Mouse (Mus musculus) midbrain, embryonic 14.5 days (tissue): ENCODE measurements around the gene Rnf31. TPM values are rescaled to one million over a fixed set of nuclear protein-coding genes. Genes with fewer than 3 reads are reported as not detected.

Experiments
- ATAC-seq: fragments of 200-750 bp; cut with Nextera tagmentation; 2 replicates; pipeline ENCODE4 v1.8.0; 2017; ENCODE audit warnings: moderate number of reproducible peaks, moderate library complexity; ENCODE audit not compliant: low FRiP score, low TSS enrichment
- DNase-seq: peaks from one replicate; pipeline ENCODE4 v3.0.0-alpha.2; 2015
- H3K27ac ChIP-seq: fragments of 300-500 bp; sonication (generic); replicated peaks from 2 replicates; pipeline ENCODE4 v1.5.1; 2014; ENCODE audit warnings: mild to moderate bottlenecking, low read depth, low read length, moderate library complexity
- H3K27me3 ChIP-seq: fragments of 300-500 bp; sonication (generic); 2 replicates; pipeline ENCODE4 v1.6.1; 2014; ENCODE audit warnings: low read length, control low read depth, mixed read lengths; ENCODE audit not compliant: control insufficient read depth, insufficient read depth
- H3K36me3 ChIP-seq: fragments of 300-500 bp; sonication (generic); 2 replicates; pipeline ENCODE4 v1.6.1; 2014; ENCODE audit warnings: low read length, control low read depth; ENCODE audit not compliant: control insufficient read depth, insufficient read depth
- H3K4me1 ChIP-seq: fragments of 300-500 bp; sonication (generic); 2 replicates; pipeline ENCODE4 v1.6.1; 2014; ENCODE audit warnings: mild to moderate bottlenecking, antibody characterized with exemption, low read length, control low read depth; ENCODE audit not compliant: control insufficient read depth, insufficient read depth
- H3K4me2 ChIP-seq: fragments of 300-500 bp; sonication (generic); 2 replicates; pipeline ENCODE4 v1.6.1; 2014; ENCODE audit warnings: mild to moderate bottlenecking, low read length, moderate library complexity
- H3K4me3 ChIP-seq: fragments of 300-500 bp; sonication (generic); replicated peaks from 2 replicates; pipeline ENCODE4 v1.5.1; 2014; ENCODE audit warnings: low read depth, low read length
- H3K9ac ChIP-seq: fragments of 300-500 bp; sonication (generic); replicated peaks from 2 replicates; pipeline ENCODE4 v1.6.1; 2014; ENCODE audit warnings: mild to moderate bottlenecking, low read length, moderate library complexity
- H3K9me3 ChIP-seq: fragments of 300-500 bp; sonication (generic); 2 replicates; pipeline ENCODE4 v1.6.1; 2016; ENCODE audit warnings: low read length, control low read depth, mixed read lengths; ENCODE audit not compliant: control insufficient read depth
- WGBS: fragments of 180-500 bp; shearing (Covaris S2); extraction: QIAGEN DNeasy Blood & Tissue Kit; methylation state at CpG from one replicate; pipeline ENCODE4 v1.1.7; 2014; 5-methylcytosine and 5-hydroxymethylcytosine counted together
- polyA plus RNA-seq: library from polyadenylated mRNA; unstranded; fragments of >200 nt; fragmentation: Nextera tagmentation; extraction: Ambion mirVana; gene quantifications from 2 replicates; pipeline ENCODE4 v1.2.1, GENCODE M21; 2014

Rnf31 gene
- polyA plus RNA-seq, result 15.6 and 17.1 TPM in 2 replicates

GRCm38 (mm10) chr14:55591331-55591891 is at the start of gene Rnf31:
Gene Rnf31 (plus strand): TSS chr14:55591708.
- H3K9ac ChIP-seq, result peak within 1 kb of the TSS; percentile 88
- no peaks in the 10 kb centered on the region for H3K9me3 ChIP-seq
- ATAC-seq, result peak; percentile 89
- H3K4me1 ChIP-seq, result peaks cover 18% of the 10 kb centered on the region
- no peaks in the 10 kb centered on the region for H3K27me3 ChIP-seq
- H3K27ac ChIP-seq, result peak within 1 kb of the TSS; percentile 90
- WGBS, result under 1% methylated on average over 33 of the region's 33 CpGs
- peak within 1 kb of the TSS; percentile 98 for H3K4me2 ChIP-seq
- DNase-seq, result peak; percentile 93
- peaks cover 33% of the 10 kb centered on the region for H3K36me3 ChIP-seq
- peak within 1 kb of the TSS; percentile 90 for H3K4me3 ChIP-seq

DNA sequence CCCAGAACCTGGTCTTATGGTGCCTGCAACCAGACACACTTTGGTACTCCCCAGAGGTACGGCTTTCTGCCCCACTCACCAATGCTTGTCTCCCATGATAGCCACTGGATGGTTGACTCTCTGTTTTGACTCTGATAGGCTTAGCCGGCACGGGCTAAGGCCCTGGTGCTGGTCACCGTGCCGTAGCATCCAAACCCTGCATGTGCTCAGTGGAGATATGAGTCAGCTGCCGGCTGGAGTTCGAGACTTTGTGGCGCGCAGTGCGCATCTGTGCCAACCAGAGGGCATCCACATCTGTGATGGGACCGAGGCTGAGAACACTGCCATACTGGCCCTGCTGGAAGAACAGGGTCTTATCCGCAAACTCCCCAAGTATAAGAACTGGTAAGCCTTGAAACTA is 49.2 kb upstream of the Rnf31 start:
- Histone ChIP-seq H3K4me3 (no peak overlapping the region), H3K27ac (no peak overlapping the region), H3K36me3 (peaks cover 19% of the 10 kb centered on the region), H3K9ac (no peak overlapping the region), H3K9me3 (no peaks in the 10 kb centered on the region), H3K4me1 (peaks cover 18% of the 10 kb centered on the region), H3K4me2 (no peak overlapping the region), H3K27me3 (no peaks in the 10 kb centered on the region)
- 97% methylated on average over 12 of the region's 12 CpGs for WGBS
- ATAC-seq (no peak), DNase-seq (no peak)

DNA sequence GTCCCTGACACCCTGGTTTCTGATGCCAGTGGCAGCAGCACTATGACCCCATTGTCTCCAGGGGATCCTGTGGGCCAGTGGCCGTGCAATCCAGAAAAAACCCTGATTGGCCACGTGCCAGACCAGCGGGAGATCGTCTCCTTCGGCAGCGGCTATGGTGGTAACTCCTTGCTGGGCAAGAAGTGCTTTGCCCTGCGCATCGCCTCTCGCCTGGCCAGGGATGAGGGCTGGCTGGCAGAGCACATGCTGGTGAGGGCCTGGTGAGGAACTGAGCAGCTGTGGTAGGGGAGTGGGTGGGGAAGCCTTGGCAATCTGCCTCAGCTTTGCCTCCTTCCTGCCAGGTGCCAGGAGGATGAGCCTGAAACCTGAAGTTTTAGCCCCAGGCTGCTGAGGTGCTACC is 47.2 kb upstream of the Rnf31 start:
- 76% methylated on average over 9 of the region's 9 CpGs for WGBS
- Histone ChIP-seq H3K36me3 (peaks cover 38% of the 10 kb centered on the region), H3K4me3 (no peak overlapping the region), H3K4me2 (no peak overlapping the region), H3K27ac (no peak overlapping the region), H3K27me3 (no peaks in the 10 kb centered on the region), H3K4me1 (peaks cover 18% of the 10 kb centered on the region), H3K9ac (no peak overlapping the region), H3K9me3 (no peaks in the 10 kb centered on the region)
- ATAC-seq (no peak), DNase-seq (no peak)

DNA sequence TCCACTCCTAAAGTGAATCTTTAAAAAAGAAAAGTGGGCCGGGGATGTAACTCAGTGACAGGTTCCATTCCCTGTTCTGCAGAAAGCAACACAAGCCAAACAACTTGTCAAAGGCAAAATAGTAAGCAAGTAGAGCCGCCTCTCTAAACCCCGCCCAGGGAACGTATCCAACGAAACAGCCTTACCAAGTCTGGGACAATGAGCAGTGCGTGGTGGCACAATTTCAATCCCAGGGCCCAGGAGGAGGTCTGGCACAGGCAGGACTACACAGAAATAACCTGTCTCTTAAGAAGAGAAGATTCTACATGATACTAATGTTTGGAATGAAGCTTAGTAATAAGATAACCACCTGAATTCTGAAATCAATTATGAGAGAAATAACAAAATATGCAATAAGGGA is 41.3 kb upstream of the Rnf31 start:
- Histone ChIP-seq H3K27me3 (no peaks in the 10 kb centered on the region), H3K36me3 (peaks cover 30% of the 10 kb centered on the region), H3K4me2 (no peak overlapping the region), H3K9ac (no peak overlapping the region), H3K27ac (no peak overlapping the region), H3K4me3 (no peak overlapping the region), H3K4me1 (no peaks in the 10 kb centered on the region), H3K9me3 (no peaks in the 10 kb centered on the region)
- WGBS, result 89% methylated on average over 6 of the region's 6 CpGs
- ATAC-seq (no peak), DNase-seq (no peak)

DNA sequence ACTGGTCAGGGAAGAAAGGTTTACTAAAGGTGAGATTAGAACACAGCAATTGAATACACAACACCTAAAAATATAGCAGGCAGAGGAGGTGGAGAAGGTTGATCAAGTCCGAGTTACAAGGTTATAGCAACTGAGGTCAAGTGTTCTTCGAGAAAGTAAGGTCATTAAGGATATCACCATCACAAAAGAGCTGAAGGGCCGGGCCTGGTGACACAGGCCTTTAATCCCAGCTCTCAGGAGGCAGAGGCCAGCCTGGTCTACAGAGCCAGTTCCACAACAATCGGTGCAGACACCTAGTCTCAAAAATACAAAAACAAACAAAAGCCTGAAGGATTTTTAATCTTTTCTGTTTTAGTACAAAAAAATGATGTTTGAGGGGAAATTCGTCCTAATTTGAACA is 40.2 kb upstream of the Rnf31 start:
- WGBS, result 69% methylated on average over 5 of the region's 5 CpGs
- H3K27me3 ChIP-seq, result no peaks in the 10 kb centered on the region
- no peaks in the 10 kb centered on the region for H3K9me3 ChIP-seq
- no peak overlapping the region for H3K4me2 ChIP-seq
- no peak for DNase-seq
- no peaks in the 10 kb centered on the region for H3K4me1 ChIP-seq
- H3K27ac ChIP-seq, result no peak overlapping the region
- no peak for ATAC-seq
- H3K4me3 ChIP-seq, result no peak overlapping the region
- no peak overlapping the region for H3K9ac ChIP-seq
- peaks cover 24% of the 10 kb centered on the region for H3K36me3 ChIP-seq

GRCm38 (mm10) chr14:55551794-55552193 is 39.7 kb upstream of the Rnf31 start:
- no peak overlapping the region for H3K4me3 ChIP-seq
- no peaks in the 10 kb centered on the region for H3K27me3 ChIP-seq
- no peaks in the 10 kb centered on the region for H3K4me1 ChIP-seq
- H3K4me2 ChIP-seq, result no peak overlapping the region
- peaks cover 23% of the 10 kb centered on the region for H3K36me3 ChIP-seq
- no peak overlapping the region for H3K9ac ChIP-seq
- DNase-seq (no peak), ATAC-seq (no peak)
- 96% methylated on average over 8 of the region's 8 CpGs for WGBS
- H3K27ac ChIP-seq, result no peak overlapping the region
- H3K9me3 ChIP-seq, result no peaks in the 10 kb centered on the region

DNA sequence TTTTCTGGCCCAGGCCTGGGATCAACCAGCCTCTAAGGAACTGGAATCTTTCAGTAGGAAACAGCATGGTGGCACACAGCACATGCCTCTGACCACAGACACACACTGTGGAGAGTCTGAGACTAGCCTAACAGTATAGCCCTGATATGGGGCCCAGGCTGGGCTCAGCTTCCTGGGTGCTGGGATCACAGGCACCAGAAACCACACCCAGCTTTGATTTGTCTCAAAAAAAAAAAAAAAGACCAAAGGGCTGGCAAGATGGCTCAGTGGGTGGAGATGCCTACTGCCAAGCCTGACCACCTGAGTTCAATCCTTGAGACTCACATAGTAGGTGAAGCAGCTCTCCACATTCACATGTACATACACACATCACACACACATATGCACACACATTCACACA is 36.9 kb upstream of the Rnf31 start:
- H3K4me1 ChIP-seq, result peaks cover 3% of the 10 kb centered on the region; the same call in 1 of the 2 replicates
- no peak for DNase-seq
- no peak for ATAC-seq
- no peak overlapping the region for H3K4me2 ChIP-seq
- H3K4me3 ChIP-seq, result no peak overlapping the region
- H3K27ac ChIP-seq, result no peak overlapping the region
- no peak overlapping the region for H3K9ac ChIP-seq
- no peaks in the 10 kb centered on the region for H3K27me3 ChIP-seq
- H3K36me3 ChIP-seq, result peaks cover 2% of the 10 kb centered on the region; the same call in 1 of the 2 replicates
- no peaks in the 10 kb centered on the region for H3K9me3 ChIP-seq

DNA sequence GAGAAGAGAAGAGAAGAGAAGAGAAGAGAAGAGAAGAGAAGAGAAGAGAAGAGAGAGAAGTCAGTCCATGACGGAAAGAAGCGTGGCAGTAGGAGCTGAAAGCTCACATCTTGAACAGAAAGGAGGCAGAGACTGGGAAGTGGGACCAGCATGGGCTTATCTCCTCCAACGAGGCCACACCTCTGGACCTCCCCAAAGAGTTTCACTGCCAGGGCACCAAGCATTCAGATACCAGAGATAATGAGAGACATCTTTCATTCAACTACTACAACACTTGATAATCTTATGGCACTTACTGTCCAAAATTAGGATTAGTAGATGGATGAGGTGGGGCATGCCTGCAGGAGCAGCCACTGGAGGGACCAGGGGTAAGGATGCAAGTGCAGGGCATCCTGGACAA is 35.7 kb upstream of the Rnf31 start:
- ATAC-seq, result no peak
- H3K9ac ChIP-seq, result no peak overlapping the region
- H3K36me3 ChIP-seq, result no peaks in the 10 kb centered on the region
- H3K9me3 ChIP-seq, result no peaks in the 10 kb centered on the region
- no peak overlapping the region for H3K27ac ChIP-seq
- no peak overlapping the region for H3K4me2 ChIP-seq
- H3K4me1 ChIP-seq, result peaks cover 3% of the 10 kb centered on the region; the same call in 1 of the 2 replicates
- no peaks in the 10 kb centered on the region for H3K27me3 ChIP-seq
- H3K4me3 ChIP-seq, result no peak overlapping the region
- 75% methylated on average over 3 of the region's 3 CpGs for WGBS
- DNase-seq, result no peak

- WGBS, result 29% methylated on average over 5 of the region's 5 CpGs
- Histone ChIP-seq H3K36me3 (no peaks in the 10 kb centered on the region), H3K4me3 (no peak overlapping the region), H3K4me2 (no peak overlapping the region), H3K9me3 (no peaks in the 10 kb centered on the region), H3K27me3 (no peaks in the 10 kb centered on the region), H3K27ac (no peak overlapping the region), H3K4me1 (peaks cover 11% of the 10 kb centered on the region), H3K9ac (no peak overlapping the region)
- ATAC-seq (no peak), DNase-seq (peak; percentile 83)
These were observed 34.5 kb upstream of the Rnf31 start for GRCm38 (mm10) chr14:55557003-55557402.
